Mouse (Mus musculus) megakaryocyte, embryonic 14.5 days (primary cell): Measurements from ENCODE around the gene Sox5.

ENCODE experiments used
- FLI1 ChIP-seq: IDR thresholded peaks from 2 replicates; pipeline ENCODE4 v1.6.1; 2012; ENCODE audit warnings: low read length, inconsistent platforms, mixed read lengths
- GATA1 ChIP-seq: IDR thresholded peaks from 3 replicates; pipeline ENCODE4 v1.6.1; 2012; ENCODE audit warnings: mixed read lengths, low read length, inconsistent platforms, borderline replicate concordance

DNA sequence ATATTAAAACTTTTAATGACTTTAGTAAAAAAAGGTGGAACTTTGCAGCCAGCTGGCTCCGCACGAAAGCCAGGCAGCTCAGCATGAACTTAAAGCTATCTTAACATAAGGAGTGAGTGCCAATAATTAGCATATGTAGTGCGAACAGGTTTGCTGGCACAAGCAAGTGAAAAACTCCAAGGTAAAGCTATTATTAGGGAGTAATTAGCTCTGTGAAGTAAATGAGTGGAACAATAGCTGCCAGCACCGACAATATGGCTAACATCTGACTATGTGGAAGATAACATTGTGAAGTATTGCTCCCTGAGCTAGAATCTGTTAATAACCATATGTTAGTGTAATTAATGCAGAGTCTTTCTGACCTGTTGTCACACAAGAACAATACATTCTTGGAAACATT, 786.7 kb downstream of the Sox5 start:
- TF ChIP-seq GATA1 (no peak), FLI1 (no peak)
